Comparison of ENCODE assay signal across 25 mouse cellular contexts in genomic region chr16:91989332-91989731, GRCm38 (mm10).
"Had no signal": no experiment of that assay in that cellular context is flagged by ENCODE, and none has a peak within 500 bp of the region (broad histone marks: within the 10 kb centered on the region; RNA-seq: fewer than 3 reads in every experiment).

No protein-coding gene starts in this region.

- DNase-seq: cerebellum, adult 9-10 months; cerebellum, adult 9-11 months; cerebellum, postnatal 14 days; cerebellum, postnatal 25 days; cerebellum, postnatal 36 days; embryo, embryonic 11 days; forebrain, postnatal 0 days; gastrocnemius, adult 2 months; gastrocnemius, postnatal 10 days; gastrocnemius, postnatal 14 days; gastrocnemius, postnatal 25 days; gastrocnemius, postnatal 36 days; heart, adult 11 months; heart, adult 18-20 months; heart, adult 2 months had no signal

- H3K4me2 ChIP-seq: embryonic facial prominence, embryonic 12.5 days; embryonic facial prominence, embryonic 13.5 days; embryonic facial prominence, embryonic 15.5 days; forebrain, embryonic 12.5 days; forebrain, embryonic 13.5 days; forebrain, embryonic 15.5 days had no signal

- H3K27ac ChIP-seq: embryonic facial prominence, embryonic 10.5 days; embryonic facial prominence, embryonic 12.5 days; embryonic facial prominence, embryonic 13.5 days; embryonic facial prominence, embryonic 15.5 days; forebrain, embryonic 10.5 days; forebrain, embryonic 12.5 days; forebrain, embryonic 13.5 days; forebrain, embryonic 15.5 days; gastrocnemius, adult 2 months; heart, adult 2 months; heart, embryonic 10.5 days had no signal

- H3K27me3 ChIP-seq: embryonic facial prominence, embryonic 12.5 days; embryonic facial prominence, embryonic 13.5 days; embryonic facial prominence, embryonic 15.5 days; forebrain, embryonic 12.5 days; forebrain, embryonic 13.5 days; forebrain, embryonic 15.5 days had no signal

- H3K4me1 ChIP-seq: embryonic facial prominence, embryonic 10.5 days; embryonic facial prominence, embryonic 12.5 days; embryonic facial prominence, embryonic 13.5 days; embryonic facial prominence, embryonic 15.5 days; forebrain, embryonic 10.5 days; forebrain, embryonic 12.5 days; forebrain, embryonic 13.5 days; forebrain, embryonic 15.5 days had no signal

- H3K4me3 ChIP-seq: embryonic facial prominence, embryonic 10.5 days; embryonic facial prominence, embryonic 12.5 days; embryonic facial prominence, embryonic 13.5 days; embryonic facial prominence, embryonic 15.5 days; erythroblast, embryonic 14.5 days; forebrain, embryonic 10.5 days; forebrain, embryonic 12.5 days; forebrain, embryonic 13.5 days; forebrain, embryonic 15.5 days; gastrocnemius, adult 2 months; heart, adult 2 months; heart, embryonic 10.5 days had no signal

- H3K36me3 ChIP-seq: embryonic facial prominence, embryonic 10.5 days; embryonic facial prominence, embryonic 12.5 days; embryonic facial prominence, embryonic 13.5 days; embryonic facial prominence, embryonic 15.5 days; forebrain, embryonic 10.5 days; forebrain, embryonic 12.5 days; forebrain, embryonic 15.5 days had no signal

- H3K9me3 ChIP-seq: embryonic facial prominence, embryonic 12.5 days; embryonic facial prominence, embryonic 15.5 days; forebrain, embryonic 12.5 days; forebrain, embryonic 13.5 days; forebrain, embryonic 15.5 days; heart, embryonic 10.5 days had no signal

- H3K9ac ChIP-seq: embryonic facial prominence, embryonic 12.5 days; embryonic facial prominence, embryonic 13.5 days; embryonic facial prominence, embryonic 15.5 days; forebrain, embryonic 12.5 days; forebrain, embryonic 13.5 days; forebrain, embryonic 15.5 days; forebrain, postnatal 0 days had no signal
